Mouse (Mus musculus): Measurements from ENCODE around the gene Dnah11. TPM values are rescaled to one million over a fixed set of nuclear protein-coding genes. Genes with fewer than 3 reads are reported as not detected.

Dnah11 gene
- polyA plus RNA-seq (2014; fragmentation: Nextera tagmentation; extraction: Ambion mirVana), result 0.34 and 0.43 TPM in 2 replicates

GRCm38 (mm10) chr12:118198386-118199093 is at the start of gene Dnah11:
Gene Dnah11, minus strand, starts transcription at chr12:118199043.
- DNase-seq, result peak; percentile 85
- Histone ChIP-seq H3K9me3 (ENCODE audit: low read depth, low read length) (no peaks in the 10 kb centered on the region), H3K27me3 (ENCODE audit: insufficient read depth, low read length) (peaks cover 21% of the 10 kb centered on the region), H3K36me3 (ENCODE audit: insufficient read depth) (no peaks in the 10 kb centered on the region), H3K4me3 (ENCODE audit: low read depth, low read length) (peak within 1 kb of the TSS; percentile 52), H3K4me2 (peak within 1 kb of the TSS; percentile 91), H3K27ac (ENCODE audit: low read depth) (no peak within 1 kb of the TSS), H3K4me1 (ENCODE audit: insufficient read depth) (no peaks in the 10 kb centered on the region), H3K9ac (peak within 1 kb of the TSS; percentile 43; the same call in 1 of the 2 replicates)
- TF ChIP-seq CTCF (IDR thresholded peaks at IDR 0.05; ENCODE audit: low read depth), result 0 out of 2 replicates have a peak, but pooled peaks have one; percentile 7
- ATAC-seq (ENCODE audit: insufficient read depth), result peak; percentile 99
- WGBS, result 0% methylated on average over 47 of the region's 47 CpGs

GRCm38 (mm10) chr12:118221182-118221581 is 22.3 kb upstream of the Dnah11 start:
- H3K36me3 ChIP-seq (ENCODE audit: insufficient read depth), result no peaks in the 10 kb centered on the region
- no peaks in the 10 kb centered on the region for H3K4me1 ChIP-seq (ENCODE audit: insufficient read depth)
- no peak for ATAC-seq (ENCODE audit: insufficient read depth)
- H3K4me3 ChIP-seq (ENCODE audit: low read depth, low read length), result no peak overlapping the region
- H3K9ac ChIP-seq, result no peak overlapping the region
- WGBS, result 54% methylated on average over 3 of the region's 3 CpGs
- no peak overlapping the region for H3K27ac ChIP-seq (ENCODE audit: low read depth)
- no peaks in the 10 kb centered on the region for H3K27me3 ChIP-seq (ENCODE audit: insufficient read depth, low read length)
- H3K9me3 ChIP-seq (ENCODE audit: low read depth, low read length), result no peaks in the 10 kb centered on the region
- no peak for DNase-seq
- no peak for TF ChIP-seq CTCF (IDR thresholded peaks at IDR 0.05; ENCODE audit: low read depth)
- no peak overlapping the region for H3K4me2 ChIP-seq

GRCm38 (mm10) chr12:118220062-118220461 is 21.2 kb upstream of the Dnah11 start:
- no peak for DNase-seq
- no peak for TF ChIP-seq CTCF (IDR thresholded peaks at IDR 0.05; ENCODE audit: low read depth)
- Histone ChIP-seq H3K4me1 (ENCODE audit: insufficient read depth) (no peaks in the 10 kb centered on the region), H3K9ac (no peak overlapping the region), H3K36me3 (ENCODE audit: insufficient read depth) (no peaks in the 10 kb centered on the region), H3K27ac (ENCODE audit: low read depth) (no peak overlapping the region), H3K9me3 (ENCODE audit: low read depth, low read length) (no peaks in the 10 kb centered on the region), H3K4me2 (no peak overlapping the region), H3K27me3 (ENCODE audit: insufficient read depth, low read length) (no peaks in the 10 kb centered on the region), H3K4me3 (ENCODE audit: low read depth, low read length) (no peak overlapping the region)
- no peak for ATAC-seq (ENCODE audit: insufficient read depth)

- no peaks in the 10 kb centered on the region for H3K27me3 ChIP-seq (ENCODE audit: insufficient read depth, low read length)
- H3K4me1 ChIP-seq (ENCODE audit: insufficient read depth), result no peaks in the 10 kb centered on the region
- DNase-seq (no peak), ATAC-seq (ENCODE audit: insufficient read depth) (no peak)
- no peak overlapping the region for H3K4me2 ChIP-seq
- no peak for TF ChIP-seq CTCF (IDR thresholded peaks at IDR 0.05; ENCODE audit: low read depth)
- H3K36me3 ChIP-seq (ENCODE audit: insufficient read depth), result no peaks in the 10 kb centered on the region
- H3K9me3 ChIP-seq (ENCODE audit: low read depth, low read length), result no peaks in the 10 kb centered on the region
- 61% methylated on average over 2 of the region's 2 CpGs for WGBS
- H3K4me3 ChIP-seq (ENCODE audit: low read depth, low read length), result no peak overlapping the region
- H3K27ac ChIP-seq (ENCODE audit: low read depth), result no peak overlapping the region
- H3K9ac ChIP-seq, result no peak overlapping the region
Measured at GRCm38 (mm10) chr12:118212163-118212562, 13.3 kb upstream of the Dnah11 start.

GRCm38 (mm10) chr12:118196583-118196982 is 2.3 kb downstream of the Dnah11 start:
- Histone ChIP-seq H3K36me3 (ENCODE audit: insufficient read depth) (no peaks in the 10 kb centered on the region), H3K4me2 (no peak overlapping the region), H3K9me3 (ENCODE audit: low read depth, low read length) (no peaks in the 10 kb centered on the region), H3K9ac (no peak overlapping the region), H3K27me3 (ENCODE audit: insufficient read depth, low read length) (peaks cover 21% of the 10 kb centered on the region), H3K27ac (ENCODE audit: low read depth) (no peak overlapping the region), H3K4me3 (ENCODE audit: low read depth, low read length) (no peak overlapping the region), H3K4me1 (ENCODE audit: insufficient read depth) (no peaks in the 10 kb centered on the region)
- no peak for TF ChIP-seq CTCF (IDR thresholded peaks at IDR 0.05; ENCODE audit: low read depth)
- WGBS, result 54% methylated on average over 2 of the region's 2 CpGs
- ATAC-seq (ENCODE audit: insufficient read depth) (no peak), DNase-seq (no peak)

- ATAC-seq (ENCODE audit: insufficient read depth) (no peak), DNase-seq (no peak)
- no peaks in the 10 kb centered on the region for H3K9me3 ChIP-seq (ENCODE audit: low read depth, low read length)
- 70% methylated on average over 3 of the region's 3 CpGs for WGBS
- peaks cover 8% of the 10 kb centered on the region; the same call in 1 of the 2 replicates for H3K27me3 ChIP-seq (ENCODE audit: insufficient read depth, low read length)
- H3K4me1 ChIP-seq (ENCODE audit: insufficient read depth), result peaks cover 11% of the 10 kb centered on the region; the same call in 1 of the 2 replicates
- H3K4me2 ChIP-seq, result no peak overlapping the region
- TF ChIP-seq CTCF (IDR thresholded peaks at IDR 0.05; ENCODE audit: low read depth), result no peak
- no peak overlapping the region for H3K4me3 ChIP-seq (ENCODE audit: low read depth, low read length)
- H3K27ac ChIP-seq (ENCODE audit: low read depth), result no peak overlapping the region
- no peaks in the 10 kb centered on the region for H3K36me3 ChIP-seq (ENCODE audit: insufficient read depth)
- H3K9ac ChIP-seq, result no peak overlapping the region
Measured at GRCm38 (mm10) chr12:118189535-118189934, 9.3 kb downstream of the Dnah11 start.

- Histone ChIP-seq H3K9ac (no peak overlapping the region), H3K4me2 (no peak overlapping the region), H3K4me3 (ENCODE audit: low read depth, low read length) (no peak overlapping the region), H3K9me3 (ENCODE audit: low read depth, low read length) (no peaks in the 10 kb centered on the region), H3K27ac (ENCODE audit: low read depth) (no peak overlapping the region), H3K36me3 (ENCODE audit: insufficient read depth) (no peaks in the 10 kb centered on the region), H3K27me3 (ENCODE audit: insufficient read depth, low read length) (peaks cover 5% of the 10 kb centered on the region; the same call in 1 of the 2 replicates), H3K4me1 (ENCODE audit: insufficient read depth) (peaks cover 11% of the 10 kb centered on the region; the same call in 1 of the 2 replicates)
- 13% methylated on average over 2 of the region's 2 CpGs for WGBS
- DNase-seq, result no peak
- no peak for ATAC-seq (ENCODE audit: insufficient read depth)
- no peak for TF ChIP-seq CTCF (IDR thresholded peaks at IDR 0.05; ENCODE audit: low read depth)
Measured at GRCm38 (mm10) chr12:118187663-118188062, 11.2 kb downstream of the Dnah11 start.

Measured in lung, embryonic 14.5 days (tissue).